Mouse (Mus musculus) ES-Bruce4 (cell line): ENCODE results near the gene Synj1.

Experiments
- CTCF ChIP-seq: IDR thresholded peaks from one replicate; pipeline ENCODE4 v1.8.1; 2011; ENCODE audit warnings: low read depth, low read length
- POLR2A ChIP-seq: IDR thresholded peaks from one replicate; pipeline ENCODE4 v1.8.1; 2011; ENCODE audit warnings: low read length; ENCODE audit not compliant: insufficient read depth

DNA sequence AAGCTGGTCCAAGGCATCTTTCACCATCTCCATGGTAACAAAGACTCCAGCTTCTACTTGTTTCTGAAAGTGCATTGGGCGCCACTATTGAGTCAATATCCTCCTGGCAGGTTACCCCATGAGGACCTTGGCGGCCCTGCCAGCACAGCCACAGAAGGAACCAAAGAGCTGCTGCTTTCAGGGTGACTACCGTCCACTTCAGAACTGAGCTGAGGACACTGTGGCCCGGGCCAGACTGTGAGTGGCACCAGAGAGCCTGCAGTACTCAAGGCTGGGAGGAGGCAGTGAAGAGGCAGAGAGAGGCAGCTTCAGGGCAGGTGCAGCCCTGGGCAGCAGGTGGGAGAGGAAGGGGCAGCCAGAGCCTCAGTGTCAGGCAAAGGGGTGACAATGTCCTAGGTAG is 83.7 kb downstream of the Synj1 start:
- TF ChIP-seq CTCF (no peak), POLR2A (no peak)
